Mouse (Mus musculus): ENCODE measurements around the gene Wnk3. TPM values are rescaled to one million over a fixed set of nuclear protein-coding genes. Genes with fewer than 3 reads are reported as not detected.
"Not testable (repeated sequence)": the region's sequence is repeated elsewhere in the genome, so short reads cannot be mapped to it uniquely, and the experiment has no call there.

Wnk3 gene
- not detected in 2 replicates for total RNA-seq (2017)

- ATAC-seq (replicated peaks; ENCODE audit: low read depth, poor library complexity, severe bottlenecking) = no peak
Observed at GRCm38 (mm10) chrX:151197778-151198177, at the start of gene Wnk3. Gene Wnk3 (plus strand): TSS chrX:151198078.

DNA sequence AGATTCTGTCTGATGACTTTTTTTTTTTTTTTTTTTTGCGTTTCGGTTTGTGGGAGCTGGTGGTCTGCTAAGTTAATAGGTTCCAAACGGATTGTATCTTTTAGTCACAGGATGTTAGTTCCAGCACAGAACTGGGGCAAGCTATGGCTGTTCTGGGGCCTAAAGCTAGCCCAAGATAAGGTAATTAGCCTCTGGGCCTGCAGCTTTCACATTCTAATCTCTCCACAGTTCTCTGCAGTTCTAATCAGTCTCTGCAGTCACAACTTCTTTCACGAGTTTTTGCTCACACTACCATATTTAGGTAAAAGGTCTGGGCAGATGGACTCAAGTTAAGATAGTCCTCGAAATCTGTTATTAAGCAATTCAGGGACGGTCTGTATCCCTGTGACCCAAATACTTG is 39.5 kb upstream of the Wnk3 start:
- ATAC-seq (replicated peaks; ENCODE audit: low read depth, poor library complexity, severe bottlenecking) = no peak

GRCm38 (mm10) chrX:151168438-151169131 is 29.3 kb upstream of the Wnk3 start:
- ATAC-seq (replicated peaks; ENCODE audit: low read depth, poor library complexity, severe bottlenecking) = 0 out of 2 replicates have a peak, but pooled peaks have one; percentile 19

DNA sequence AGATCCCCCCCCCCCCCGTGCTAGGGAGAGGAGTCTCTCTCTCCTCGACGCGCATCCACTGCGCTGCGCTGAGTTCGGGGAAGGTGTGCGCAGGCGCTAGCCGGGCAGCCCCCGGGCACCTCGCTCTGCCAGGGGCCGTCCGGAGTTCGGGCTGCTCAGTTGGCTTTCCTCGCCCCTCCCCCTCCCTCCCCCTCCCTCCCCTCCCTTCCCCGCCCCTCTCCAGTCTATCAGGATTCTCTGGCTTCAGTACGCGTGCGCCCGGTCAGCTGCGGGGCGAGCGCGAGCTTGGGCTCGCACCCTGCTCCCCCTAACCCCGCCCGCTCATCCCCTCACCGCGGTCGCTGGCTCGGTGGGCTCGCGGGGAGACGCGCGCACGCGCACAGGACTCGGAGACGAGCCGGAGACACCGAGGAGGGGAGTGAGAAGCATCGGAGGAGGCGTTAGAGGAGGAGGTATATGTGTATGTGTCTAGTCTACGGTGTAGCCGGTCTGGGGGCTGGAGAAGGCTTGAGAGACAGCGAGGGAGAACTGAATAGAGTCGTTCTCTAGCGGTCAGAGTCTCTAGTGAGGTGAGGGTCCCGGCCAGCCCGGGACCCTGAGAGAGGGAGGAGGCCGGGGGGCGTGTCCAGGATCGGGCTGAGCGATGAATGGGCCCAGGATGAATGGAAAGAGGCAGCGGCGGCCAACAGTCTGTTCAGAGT is 28.5 kb upstream of the Wnk3 start:
- ATAC-seq (replicated peaks; ENCODE audit: low read depth, poor library complexity, severe bottlenecking) = peak; percentile 71

DNA sequence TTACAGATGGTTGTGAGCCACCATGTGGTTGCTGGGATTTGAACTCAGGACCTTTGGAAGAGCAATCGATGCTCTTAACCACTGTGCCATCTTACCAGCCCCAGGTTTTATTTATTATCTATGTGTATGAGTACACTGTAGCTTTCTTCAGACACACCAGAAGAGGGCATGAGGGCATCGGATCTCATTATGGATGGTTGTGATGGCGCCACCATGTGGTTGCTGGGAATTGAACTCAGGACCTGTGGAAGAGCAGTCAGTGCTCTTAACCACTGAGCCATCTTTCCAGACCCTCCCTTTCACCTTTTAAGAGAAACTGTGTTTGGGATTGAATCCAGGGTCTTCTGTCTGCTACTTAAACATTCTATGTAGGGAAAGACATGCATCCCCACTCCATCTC is 24.7 kb upstream of the Wnk3 start:
- ATAC-seq (replicated peaks; ENCODE audit: low read depth, poor library complexity, severe bottlenecking) = not testable (repeated sequence)

DNA sequence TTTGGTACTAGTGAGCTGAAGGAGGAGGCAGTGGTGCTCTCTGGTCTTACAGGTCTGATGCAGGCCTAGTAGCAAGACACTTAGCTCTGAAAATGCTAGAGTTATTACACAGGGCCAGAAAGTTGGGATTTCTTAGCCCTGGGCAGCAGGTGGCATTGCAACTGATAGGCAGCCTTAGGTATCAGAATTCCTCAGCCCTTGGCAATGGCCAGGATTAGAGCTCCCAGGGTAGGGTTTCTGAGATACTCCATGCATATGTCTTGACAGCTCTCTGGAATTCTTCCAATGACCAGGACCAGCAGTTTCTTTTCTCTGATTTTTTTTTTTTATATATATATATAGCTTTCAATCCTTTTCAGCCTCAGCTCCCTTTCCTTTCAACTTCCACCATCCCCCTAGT is 100.5 kb downstream of the Wnk3 start:
- no peak for ATAC-seq (replicated peaks; ENCODE audit: low read depth, poor library complexity, severe bottlenecking)

DNA sequence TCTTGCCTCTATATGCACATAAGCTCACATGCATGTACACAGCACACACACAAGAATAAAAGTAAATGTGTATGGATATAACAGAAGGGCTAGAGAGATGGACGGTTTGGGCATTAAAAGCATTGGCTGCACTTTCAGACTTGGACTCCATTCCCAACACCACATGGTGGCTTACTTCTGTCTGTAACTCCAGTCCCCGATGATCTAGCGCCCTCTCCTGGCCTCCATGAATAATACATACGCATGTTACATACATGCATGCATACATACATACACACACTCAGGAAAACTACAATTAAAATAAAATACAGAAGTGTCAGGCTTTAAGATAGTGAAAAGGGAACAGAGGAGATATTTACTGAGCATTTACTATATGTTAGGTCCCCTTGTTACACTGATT is 115.9 kb downstream of the Wnk3 start:
- ATAC-seq (replicated peaks; ENCODE audit: low read depth, poor library complexity, severe bottlenecking) = no peak

- ATAC-seq (replicated peaks; ENCODE audit: low read depth, poor library complexity, severe bottlenecking) = no peak
Observed at GRCm38 (mm10) chrX:151333615-151334014, 135.7 kb downstream of the Wnk3 start.

DNA sequence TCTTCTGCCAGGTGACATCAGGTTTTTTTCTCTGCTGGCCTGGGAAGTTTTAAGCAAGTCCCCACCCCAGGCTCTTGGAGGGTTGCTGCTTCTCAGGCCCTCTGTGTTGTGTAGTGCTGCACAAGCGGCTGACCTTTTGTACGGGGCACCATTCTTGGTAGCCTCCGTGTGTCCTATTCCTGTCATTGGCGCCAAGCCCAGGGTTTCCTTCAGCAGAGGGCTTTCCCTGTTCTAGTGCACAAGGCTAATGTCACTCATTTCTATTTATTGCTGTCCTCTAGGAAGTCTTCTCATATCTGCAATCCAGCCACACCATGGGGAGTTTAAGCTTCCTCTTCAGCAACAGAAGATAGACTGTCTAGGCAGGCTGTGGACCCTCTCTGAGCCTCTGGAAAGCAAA is 139.9 kb downstream of the Wnk3 start:
- ATAC-seq (replicated peaks; ENCODE audit: low read depth, poor library complexity, severe bottlenecking) = no peak

DNA sequence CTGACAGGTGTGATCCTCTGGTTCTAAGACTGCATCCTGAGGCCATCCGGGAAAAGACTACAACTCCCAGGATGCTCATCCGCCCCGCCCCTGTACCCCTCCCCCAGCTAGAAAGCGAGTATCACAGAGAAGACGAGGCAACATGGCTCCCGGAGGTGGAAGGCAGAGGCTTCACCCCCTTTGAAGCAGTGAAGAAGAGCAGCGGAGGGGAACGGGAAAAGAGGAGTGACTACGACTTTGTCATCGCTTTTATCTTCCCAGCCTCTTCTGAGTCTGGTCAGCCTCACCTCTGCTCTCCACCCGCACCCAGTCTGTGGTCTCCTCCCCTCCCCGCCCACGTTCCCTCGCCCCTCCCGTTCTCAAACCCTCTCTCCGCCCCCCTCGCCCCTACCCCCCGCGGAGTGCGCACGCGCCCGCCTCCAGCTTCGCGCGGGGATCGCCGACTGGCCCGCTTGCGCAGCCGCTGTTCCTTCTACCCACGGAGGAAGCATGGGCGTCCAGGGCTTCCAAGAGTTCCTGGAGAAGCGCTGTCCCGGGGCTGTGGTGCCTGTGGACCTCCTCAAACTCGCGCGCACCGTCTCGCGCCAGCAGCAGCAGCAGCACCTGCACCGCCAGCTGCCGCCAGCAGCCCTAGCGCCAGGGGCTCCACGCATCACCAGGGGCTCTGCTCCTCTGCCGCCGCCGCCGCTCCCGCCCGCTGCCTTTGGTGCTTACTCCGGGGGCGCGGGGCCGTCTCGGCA is 146.1 kb downstream of the Wnk3 start, which contains the start of gene Fam120c:
TSS of gene Fam120c (plus strand) at position 415 of the 740 bp plus-strand sequence.
- ATAC-seq (replicated peaks; ENCODE audit: low read depth, poor library complexity, severe bottlenecking) = peak; percentile 86

GRCm38 (mm10) chrX:151344501-151344984 is 146.7 kb downstream of the Wnk3 start:
- peak; percentile 64 for ATAC-seq (replicated peaks; ENCODE audit: low read depth, poor library complexity, severe bottlenecking)

DNA sequence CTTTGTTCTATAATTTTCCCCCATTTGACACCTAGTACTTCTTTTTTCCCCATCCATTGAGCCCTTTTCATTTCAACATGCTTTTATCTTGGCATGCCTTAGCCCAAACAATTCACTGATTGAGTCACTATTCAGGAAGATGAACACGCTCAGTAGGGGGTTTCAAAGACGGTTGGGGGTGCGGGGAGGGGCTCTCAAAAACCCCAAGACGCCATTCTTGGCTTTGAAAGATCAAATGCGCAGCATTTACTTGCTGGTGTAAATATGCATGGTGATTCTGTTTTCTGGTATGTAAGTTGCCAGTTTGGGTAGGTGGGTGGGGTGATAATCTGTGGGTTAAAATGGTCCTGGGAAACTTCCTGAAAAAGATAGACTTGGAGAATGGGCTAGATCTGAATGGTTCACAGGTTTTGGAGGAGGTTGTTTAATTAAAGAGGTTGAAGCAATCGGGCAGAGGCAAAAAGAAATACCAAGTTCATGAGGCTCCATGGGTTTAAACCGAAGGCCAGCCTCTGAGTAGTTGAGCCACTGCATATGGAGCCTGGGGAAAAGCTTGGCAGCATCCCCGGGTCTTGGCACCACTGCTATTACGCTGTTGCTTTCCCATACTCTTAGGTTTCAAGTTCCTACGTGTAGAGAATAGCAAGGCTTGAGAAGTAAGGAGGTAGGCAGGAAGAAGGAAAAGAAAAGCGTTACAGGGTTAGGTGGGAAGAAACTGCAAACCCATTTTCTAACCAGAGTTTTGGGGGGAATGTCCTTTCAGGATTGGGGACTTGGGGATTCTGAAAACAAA is 147.7 kb downstream of the Wnk3 start:
- no peak for ATAC-seq (replicated peaks; ENCODE audit: low read depth, poor library complexity, severe bottlenecking)

GRCm38 (mm10) chrX:151347278-151347677 is 149.4 kb downstream of the Wnk3 start:
- no peak for ATAC-seq (replicated peaks; ENCODE audit: low read depth, poor library complexity, severe bottlenecking)

DNA sequence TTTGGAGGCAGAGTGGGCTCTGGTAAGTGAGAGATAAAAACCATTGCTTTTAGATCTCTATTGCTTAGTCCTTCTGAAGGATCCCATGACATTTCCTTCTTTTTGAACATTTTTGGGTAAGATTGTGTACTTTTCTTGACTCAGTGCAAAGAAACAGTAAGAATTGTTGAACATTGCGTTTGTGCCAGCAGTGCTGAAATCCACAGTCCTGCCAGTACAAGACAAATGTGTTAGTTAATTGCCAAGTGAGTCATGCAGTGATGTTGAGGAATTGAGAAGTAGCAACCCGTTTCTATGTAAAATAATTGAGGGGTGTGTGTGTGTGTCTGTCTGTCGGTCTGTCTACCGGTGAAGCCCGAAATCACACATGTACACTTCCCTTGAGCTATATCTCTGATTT is 151.4 kb downstream of the Wnk3 start:
- no peak for ATAC-seq (replicated peaks; ENCODE audit: low read depth, poor library complexity, severe bottlenecking)

Other genes starting within 250 kb of the Wnk3 start
- 49.2 and 63.1 TPM in 2 replicates for gene Gnl3l, start 180.8 kb upstream of the Wnk3 start, total RNA-seq (2017)
- 1.7 and 4.5 TPM in 2 replicates for gene Fgd1, start 151.9 kb upstream of the Wnk3 start, total RNA-seq (2017)
- gene Tsr2, start 101.5 kb upstream of the Wnk3 start, total RNA-seq (2017) = 28.2 and 41.1 TPM in 2 replicates
- 7.8 and 9.2 TPM in 2 replicates for gene Fam120c, start 146.1 kb downstream of the Wnk3 start, total RNA-seq (2017)